Mouse (Mus musculus) hindbrain, embryonic 14.5 days (tissue): ENCODE results near the gene Vmn1r215. TPM values are rescaled to one million over a fixed set of nuclear protein-coding genes. Genes with fewer than 3 reads are reported as not detected.

Source experiments
- polyA plus RNA-seq: library from polyadenylated mRNA; unstranded; fragments of >200 nt; fragmentation: Nextera tagmentation; extraction: Ambion mirVana; gene quantifications from 2 replicates; pipeline ENCODE4 v1.2.1, GENCODE M21; 2014

Gene Vmn1r215
- polyA plus RNA-seq, 1 experiment from 2014 or later, result not detected

Other genes starting within 250 kb of the Vmn1r215 start
- not detected in 2 replicates for gene Vmn1r210, start 236.7 kb upstream of the Vmn1r215 start, polyA plus RNA-seq
- not detected in 2 replicates for gene Vmn1r211, start 210.5 kb upstream of the Vmn1r215 start, polyA plus RNA-seq
- gene Vmn1r212, start 183.8 kb upstream of the Vmn1r215 start, polyA plus RNA-seq, result not detected in 2 replicates
- not detected in 2 replicates for gene Vmn1r213, start 60.4 kb upstream of the Vmn1r215 start, polyA plus RNA-seq
- not detected in 2 replicates for gene Vmn1r214, start 37.6 kb upstream of the Vmn1r215 start, polyA plus RNA-seq
- gene Vmn1r217, start 50.2 kb downstream of the Vmn1r215 start, polyA plus RNA-seq, result not detected in 2 replicates
- not detected in 2 replicates for gene Vmn1r218, start 65.1 kb downstream of the Vmn1r215 start, polyA plus RNA-seq
- not detected in 2 replicates for gene Vmn1r219, start 91.3 kb downstream of the Vmn1r215 start, polyA plus RNA-seq
- gene Vmn1r220, start 120.0 kb downstream of the Vmn1r215 start, polyA plus RNA-seq, result not detected in 2 replicates
- gene Vmn1r221, start 146.1 kb downstream of the Vmn1r215 start, polyA plus RNA-seq, result not detected in 2 replicates
- not detected in 2 replicates for gene Vmn1r222, start 167.9 kb downstream of the Vmn1r215 start, polyA plus RNA-seq
- not detected in 2 replicates for gene Vmn1r223, start 179.1 kb downstream of the Vmn1r215 start, polyA plus RNA-seq